Mouse (Mus musculus): ENCODE results near the gene Zer1.

DNA sequence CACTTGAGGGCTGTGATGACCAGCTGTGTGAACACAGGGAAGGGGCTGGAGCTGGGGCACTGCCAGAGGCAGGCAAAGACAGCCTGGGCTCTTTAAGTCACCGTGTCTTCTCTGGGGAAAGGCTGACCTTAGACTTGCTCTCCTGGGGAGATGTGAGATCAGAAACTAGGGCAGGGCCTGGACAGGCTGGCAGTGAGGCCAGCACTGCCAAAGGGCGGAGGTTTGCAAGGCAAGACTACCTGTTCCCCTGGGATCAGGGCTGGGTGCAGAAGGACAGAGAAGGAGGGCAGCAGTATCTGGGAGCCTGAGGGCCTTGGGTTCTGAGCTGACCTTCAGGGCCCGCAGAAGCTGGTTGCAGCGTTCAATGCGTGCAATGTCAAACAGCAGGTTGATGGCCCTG is 16.7 kb downstream of the Zer1 start:
- TF ChIP-seq CTCF (IDR thresholded peaks at IDR 0.05; ENCODE audit: control insufficient read depth, insufficient read depth, insufficient replicate concordance, low read depth, low read length) (no peak), POLR2A (IDR thresholded peaks at IDR 0.05; ENCODE audit: control insufficient read depth, low read depth, low read length) (no peak)
